Mouse (Mus musculus): ENCODE results near the gene Gm16223.

Gene Gm16223

GRCm38 (mm10) chr5:42067476-42068187 lies at the start of gene Gm16223:
Gene Gm16223, plus strand, starts transcription at chr5:42067960.
- DNase-seq (ENCODE audit: extremely low spot score, low read depth, low spot score), result no peak

GRCm38 (mm10) chr5:42022029-42022428 lies 45.7 kb upstream of the Gm16223 start:
- DNase-seq (ENCODE audit: extremely low spot score, low read depth, low spot score), result no peak

- no peak for DNase-seq (ENCODE audit: extremely low spot score, low read depth, low spot score)
These were observed 44.2 kb upstream of the Gm16223 start for GRCm38 (mm10) chr5:42023521-42023920.

- DNase-seq (ENCODE audit: extremely low spot score, low read depth, low spot score), result no peak
These were observed 31.2 kb upstream of the Gm16223 start for GRCm38 (mm10) chr5:42036388-42037082.

- no peak for DNase-seq (ENCODE audit: extremely low spot score, low read depth, low spot score)
These were observed 13.1 kb upstream of the Gm16223 start for GRCm38 (mm10) chr5:42054636-42055035.

GRCm38 (mm10) chr5:42055151-42055550 lies 12.6 kb upstream of the Gm16223 start:
- DNase-seq (ENCODE audit: extremely low spot score, low read depth, low spot score), result no peak

- DNase-seq (ENCODE audit: extremely low spot score, low read depth, low spot score), result no peak
These were observed 2.7 kb upstream of the Gm16223 start for GRCm38 (mm10) chr5:42065090-42065489.

- no peak for DNase-seq (ENCODE audit: extremely low spot score, low read depth, low spot score)
These were observed 685 bp upstream of the Gm16223 start for GRCm38 (mm10) chr5:42067075-42067474.

- DNase-seq (ENCODE audit: extremely low spot score, low read depth, low spot score), result no peak
These were observed 424 bp downstream of the Gm16223 start for GRCm38 (mm10) chr5:42068188-42068579.

- peak; percentile 24 for DNase-seq (ENCODE audit: extremely low spot score, low read depth, low spot score)
These were observed 49.0 kb downstream of the Gm16223 start for GRCm38 (mm10) chr5:42116586-42117346.

- DNase-seq (ENCODE audit: extremely low spot score, low read depth, low spot score), result no peak
These were observed 57.8 kb downstream of the Gm16223 start for GRCm38 (mm10) chr5:42125562-42125961.

GRCm38 (mm10) chr5:42155626-42156025 lies 87.9 kb downstream of the Gm16223 start:
- DNase-seq (ENCODE audit: extremely low spot score, low read depth, low spot score), result no peak

GRCm38 (mm10) chr5:42164731-42165130 lies 97.0 kb downstream of the Gm16223 start:
- no peak for DNase-seq (ENCODE audit: extremely low spot score, low read depth, low spot score)

GRCm38 (mm10) chr5:42166311-42166710 lies 98.6 kb downstream of the Gm16223 start:
- DNase-seq (ENCODE audit: extremely low spot score, low read depth, low spot score), result no peak

GRCm38 (mm10) chr5:42168071-42168470 lies 100.3 kb downstream of the Gm16223 start:
- DNase-seq (ENCODE audit: extremely low spot score, low read depth, low spot score), result no peak

- DNase-seq (ENCODE audit: extremely low spot score, low read depth, low spot score), result no peak
These were observed 101.0 kb downstream of the Gm16223 start for GRCm38 (mm10) chr5:42168785-42169184.

- DNase-seq (ENCODE audit: extremely low spot score, low read depth, low spot score), result no peak
These were observed 106.3 kb downstream of the Gm16223 start for GRCm38 (mm10) chr5:42174109-42174508.

GRCm38 (mm10) chr5:42175424-42175823 lies 107.7 kb downstream of the Gm16223 start:
- DNase-seq (ENCODE audit: extremely low spot score, low read depth, low spot score), result no peak

- DNase-seq (ENCODE audit: extremely low spot score, low read depth, low spot score), result no peak
These were observed 130.7 kb downstream of the Gm16223 start for GRCm38 (mm10) chr5:42198493-42198892.

GRCm38 (mm10) chr5:42207456-42208122 lies 139.8 kb downstream of the Gm16223 start:
- DNase-seq (ENCODE audit: extremely low spot score, low read depth, low spot score), result no peak
